Mouse (Mus musculus) ovary, postnatal 36 days (tissue): ENCODE measurements at regions not wholly inside any gene's neighbourhood (a gene's known extent, or its start where the extent isn't known, plus 50 kb on each side); places are given as distances from the start of the nearest gene placed in this dataset.

Experiments
- DNase-seq: peaks from one replicate; pipeline ENCODE4 v3.0.0; 2022; ENCODE audit warnings: low spot score, mixed read lengths

DNA sequence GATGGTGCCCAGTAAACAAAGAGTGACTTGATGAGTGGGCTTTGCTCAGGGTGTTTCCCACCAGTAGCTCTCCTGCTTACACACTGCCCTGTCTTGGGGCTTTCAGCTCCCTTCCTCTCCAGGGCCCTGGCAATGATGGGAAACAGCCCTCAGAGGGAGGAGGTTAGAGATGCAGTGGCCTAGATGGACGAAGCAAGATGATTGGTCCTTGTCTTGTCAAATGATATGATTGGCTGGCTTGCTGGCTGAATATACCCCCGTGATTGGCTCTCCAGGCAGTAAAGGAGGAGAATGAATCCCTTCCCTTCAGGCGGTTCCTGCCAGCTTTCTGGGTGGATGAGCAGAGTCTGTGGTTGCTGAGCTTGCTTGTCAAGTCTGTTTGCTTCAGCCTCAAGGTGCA, 74.8 kb upstream of the Ncam1 start:
- no peak for DNase-seq

DNA sequence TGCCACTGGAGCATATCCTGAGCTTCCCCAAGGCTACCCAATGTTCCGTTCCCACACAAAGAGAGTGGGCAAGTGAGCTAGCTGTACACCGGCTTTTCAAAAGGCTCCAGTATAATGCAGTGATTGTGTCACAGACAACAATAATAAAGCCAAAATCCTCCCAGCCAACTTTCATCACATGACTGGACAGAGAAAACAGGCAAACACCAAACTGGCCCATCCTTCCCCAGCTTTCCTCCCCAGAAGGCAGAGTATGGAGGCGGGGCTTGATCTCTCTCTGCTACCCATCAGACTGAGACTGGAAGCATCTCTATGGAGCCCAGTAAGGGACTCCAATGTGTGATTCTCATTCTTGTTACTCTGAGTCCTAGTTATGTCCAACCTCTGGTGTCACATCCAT, 52.8 kb upstream of the Ncam1 start:
- no peak for DNase-seq

- DNase-seq = no peak
These were observed 50.7 kb upstream of the Ncam1 start for GRCm38 (mm10) chr9:49849442-49849841.

GRCm38 (mm10) chr9:49848943-49849342, 50.2 kb upstream of the Ncam1 start:
- no peak for DNase-seq
